Mouse (Mus musculus) cerebellum, postnatal 25 days (tissue): Measurements from ENCODE around the gene AI182371.

Experiments
- DNase-seq, 2 experiments: peaks; one replicate each; pipeline ENCODE4 v3.0.0; 2021; ENCODE audit warnings: mixed read lengths in 2 of 2

The AI182371 gene

DNA sequence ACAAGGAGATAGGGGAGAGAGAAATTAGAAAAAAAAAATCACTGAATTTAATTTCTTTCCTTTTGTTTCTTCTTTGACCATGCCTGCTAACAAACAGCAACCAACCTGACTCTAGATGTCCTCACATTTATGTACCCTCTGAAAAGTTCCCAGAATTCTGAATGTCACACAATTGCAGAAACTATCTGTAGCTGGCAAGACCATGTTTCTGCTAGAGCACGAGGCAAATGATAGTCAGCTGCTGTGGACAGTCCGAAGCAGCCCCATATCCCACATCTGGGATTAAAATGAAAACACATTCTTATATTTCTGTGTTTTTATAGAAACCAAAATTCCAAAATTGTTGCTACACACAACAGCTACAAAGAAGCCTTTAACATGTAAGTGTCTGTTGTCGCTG is at the start of gene AI182371:
Gene AI182371, minus strand, starts transcription at position 101 of the 400 bp plus-strand sequence.
- DNase-seq, result no peak

GRCm38 (mm10) chr2:35148806-35149205 is 47.5 kb upstream of the AI182371 start:
- DNase-seq, result no peak

- no peak for DNase-seq
Observed at GRCm38 (mm10) chr2:35141673-35142072, 40.3 kb upstream of the AI182371 start.

- no peak for DNase-seq
Observed at GRCm38 (mm10) chr2:35138576-35138975, 37.2 kb upstream of the AI182371 start.

DNA sequence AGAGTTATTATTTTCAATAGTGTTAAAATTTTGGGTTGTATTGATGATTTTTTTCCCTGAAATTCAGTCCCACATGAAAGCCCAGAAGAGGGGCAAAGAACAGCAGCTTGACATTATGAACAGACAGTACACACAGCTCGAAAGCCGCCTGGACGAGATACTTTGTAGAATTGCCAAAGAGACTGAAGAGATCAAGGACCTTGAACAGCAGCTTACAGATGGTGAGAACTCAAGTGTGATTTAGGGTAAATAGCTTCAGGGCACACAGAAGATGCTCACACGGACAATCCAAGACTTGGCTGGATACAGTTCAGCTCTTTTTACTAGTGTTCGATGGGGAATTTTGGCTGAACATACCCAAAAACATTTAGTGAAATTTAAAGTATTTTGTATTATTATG is 32.5 kb upstream of the AI182371 start:
- DNase-seq, result no peak

GRCm38 (mm10) chr2:35132662-35133055 is 31.3 kb upstream of the AI182371 start:
- no peak for DNase-seq

GRCm38 (mm10) chr2:35131991-35132661 is 30.8 kb upstream of the AI182371 start:
- peak; percentile 92 for DNase-seq

DNA sequence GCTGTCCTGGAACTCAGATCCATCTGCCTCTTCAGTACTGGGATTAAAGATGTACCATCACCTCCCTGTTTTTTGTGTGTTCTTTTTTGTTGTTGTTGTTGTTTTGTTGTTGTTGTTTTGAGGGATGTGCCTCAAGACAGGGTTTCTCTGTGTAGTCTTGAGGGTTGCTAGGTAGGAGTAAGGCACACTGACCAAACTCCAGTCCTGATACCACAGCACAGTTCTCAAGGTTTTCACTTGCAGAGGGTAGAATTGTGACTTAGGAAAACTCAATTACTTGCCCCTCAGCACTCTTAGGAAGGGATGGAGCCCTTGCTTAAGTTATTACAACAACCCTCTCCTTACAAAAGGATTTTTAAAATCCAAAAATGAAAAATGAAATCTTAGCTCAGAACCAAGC is 30.1 kb upstream of the AI182371 start:
- no peak for DNase-seq

DNA sequence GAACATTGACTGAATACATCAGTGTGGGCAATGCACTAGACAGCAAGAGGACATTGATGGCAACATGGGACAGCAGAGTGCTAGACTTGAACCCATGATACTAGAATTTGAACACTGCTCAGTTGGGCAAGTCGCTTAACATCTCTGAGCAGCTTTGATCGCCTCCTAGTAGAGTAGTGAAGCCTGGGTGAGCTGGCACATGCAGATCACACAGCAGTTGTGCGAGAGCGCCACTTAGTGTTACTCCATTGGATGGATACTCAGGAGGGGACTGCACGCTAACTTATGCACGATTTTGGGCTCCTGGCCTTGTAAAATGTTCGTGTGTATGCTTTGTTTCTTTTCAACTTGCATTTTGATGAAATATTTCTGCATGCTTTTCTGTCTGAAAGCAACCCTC is 23.4 kb upstream of the AI182371 start:
- DNase-seq, result peak in 1 of 2 experiments; percentile 9

- DNase-seq, result no peak
Observed at GRCm38 (mm10) chr2:35110521-35110920, 9.2 kb upstream of the AI182371 start.

DNA sequence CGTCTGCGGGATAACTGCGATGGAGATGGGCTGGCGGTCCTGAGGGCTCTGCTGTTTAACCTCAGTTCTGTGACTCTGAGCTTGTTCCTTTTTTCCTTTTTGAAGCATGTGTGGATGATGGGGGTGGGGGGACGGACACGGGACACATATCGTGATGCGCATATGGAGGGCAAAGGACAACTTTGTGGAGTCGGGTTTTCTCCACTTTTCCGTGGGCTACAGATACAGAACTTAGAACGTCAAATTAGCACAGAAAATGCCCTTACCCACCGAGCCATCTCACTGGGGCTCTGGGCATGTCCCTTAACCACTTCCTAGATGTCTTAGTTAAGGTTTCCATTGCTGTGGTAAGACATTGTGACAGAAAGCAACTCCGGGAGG is 8.6 kb upstream of the AI182371 start:
- no peak for DNase-seq

- DNase-seq, result peak; percentile 96 to 98
Observed at GRCm38 (mm10) chr2:35109141-35109923, 8.0 kb upstream of the AI182371 start, which contains the start of gene Cntrl. TSS of gene Cntrl (plus strand) at chr2:35109492.

DNA sequence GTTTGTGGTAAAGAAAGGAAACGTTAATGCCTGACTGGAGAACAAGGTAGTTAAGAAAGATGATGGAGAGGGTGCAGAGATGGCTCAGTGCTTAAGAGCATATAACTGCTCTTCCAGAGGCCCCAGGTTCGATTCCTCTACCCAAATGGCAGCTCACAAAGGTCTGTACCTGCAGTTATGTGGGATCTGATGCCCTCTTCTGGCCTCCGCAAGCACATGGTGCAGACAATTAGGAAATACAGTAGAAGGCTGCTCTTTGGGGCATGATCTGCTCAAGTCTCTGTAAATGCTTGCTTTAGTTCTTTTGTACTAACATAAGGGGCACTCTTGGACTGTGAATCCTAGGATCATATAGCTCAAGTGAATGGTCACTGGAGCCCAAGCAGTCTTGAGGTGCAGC is 7.4 kb upstream of the AI182371 start:
- DNase-seq, result peak in 1 of 2 experiments; percentile 59

DNA sequence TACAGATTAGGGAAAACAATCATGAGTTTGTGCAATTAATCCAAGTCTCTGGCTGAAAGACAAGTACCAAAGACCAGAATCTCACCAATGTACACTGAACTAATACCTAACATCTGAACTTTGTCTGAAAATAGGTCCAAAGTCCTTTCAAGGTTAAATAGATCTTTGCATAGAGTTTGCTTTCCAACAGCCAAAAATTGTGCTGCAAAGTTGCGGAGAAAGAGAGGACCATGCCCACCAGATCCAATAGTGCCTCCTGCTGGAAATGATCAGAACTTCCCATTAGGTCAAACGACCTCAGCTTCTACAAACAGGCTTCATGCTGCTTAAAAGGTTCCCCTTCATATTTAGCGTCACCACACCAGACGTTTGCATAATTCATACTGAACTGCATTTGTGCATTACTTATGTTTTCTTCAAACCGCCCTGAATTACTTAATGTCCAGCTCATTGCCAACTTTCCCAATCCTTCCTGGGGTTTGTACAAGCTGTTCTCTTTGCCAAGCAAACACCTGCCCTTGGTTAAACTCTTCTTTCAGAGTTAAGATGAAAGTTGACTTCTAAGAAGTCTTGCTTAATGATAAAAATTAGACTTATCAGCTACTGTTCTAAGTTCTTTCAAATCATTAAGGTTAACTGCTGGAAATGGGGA is 6.8 kb upstream of the AI182371 start:
- no peak for DNase-seq

DNA sequence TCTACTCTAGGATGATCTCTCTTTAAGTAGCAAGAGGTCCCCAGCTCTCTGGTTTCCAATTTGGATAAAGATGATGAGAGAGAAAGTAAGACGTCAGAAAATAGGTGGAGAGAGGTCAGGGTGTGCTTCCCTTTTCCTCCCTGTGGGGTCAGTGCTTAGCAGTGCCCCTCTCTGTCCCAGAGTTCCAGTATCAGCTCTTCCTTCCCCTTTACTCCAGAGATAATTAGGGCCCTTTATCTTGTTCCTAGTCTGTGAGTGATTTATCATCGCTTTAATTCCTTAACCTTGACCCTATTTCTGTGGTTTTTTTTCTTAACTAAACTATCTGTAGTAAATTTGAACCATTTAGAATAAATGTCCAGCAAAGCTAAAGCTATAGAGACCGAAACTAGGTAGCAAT is 3.5 kb upstream of the AI182371 start:
- no peak for DNase-seq

DNA sequence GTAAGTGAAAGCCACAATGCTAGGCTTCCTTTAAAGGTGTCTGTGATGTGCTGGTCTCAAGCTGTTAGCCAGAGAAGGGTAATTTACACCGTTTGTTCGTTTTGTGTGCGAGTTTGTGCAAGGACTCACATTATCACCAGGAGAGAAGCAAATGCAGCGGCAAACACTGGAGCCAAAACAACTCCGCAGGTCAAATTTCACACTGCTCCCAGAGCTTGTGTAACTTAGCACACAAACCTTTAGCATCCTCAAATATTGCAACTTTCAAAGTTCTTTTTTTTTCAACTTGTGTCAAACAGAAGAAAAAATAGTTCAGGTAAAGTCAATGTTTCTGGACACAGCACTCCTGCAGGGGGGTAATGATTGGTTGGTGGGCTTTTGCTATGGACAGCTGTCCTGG is 2.2 kb upstream of the AI182371 start:
- DNase-seq, result no peak

DNA sequence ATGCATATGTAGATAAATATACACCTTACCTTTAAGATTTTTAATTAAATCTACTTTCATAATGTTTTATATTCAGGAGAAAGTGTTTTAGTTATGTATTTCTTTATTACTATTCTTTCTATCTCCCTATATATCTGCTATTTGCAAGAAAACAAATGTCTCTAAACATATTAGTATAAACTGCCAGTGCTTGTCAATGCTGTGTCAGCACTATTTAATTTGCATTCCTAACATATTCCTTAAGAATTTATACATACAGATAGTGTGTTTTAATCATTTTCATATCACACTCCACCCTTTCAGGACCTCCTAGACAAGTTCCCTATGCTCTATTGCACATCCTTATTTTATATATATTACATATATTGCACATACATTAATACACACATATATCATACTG is 1.4 kb upstream of the AI182371 start:
- DNase-seq, result no peak

DNA sequence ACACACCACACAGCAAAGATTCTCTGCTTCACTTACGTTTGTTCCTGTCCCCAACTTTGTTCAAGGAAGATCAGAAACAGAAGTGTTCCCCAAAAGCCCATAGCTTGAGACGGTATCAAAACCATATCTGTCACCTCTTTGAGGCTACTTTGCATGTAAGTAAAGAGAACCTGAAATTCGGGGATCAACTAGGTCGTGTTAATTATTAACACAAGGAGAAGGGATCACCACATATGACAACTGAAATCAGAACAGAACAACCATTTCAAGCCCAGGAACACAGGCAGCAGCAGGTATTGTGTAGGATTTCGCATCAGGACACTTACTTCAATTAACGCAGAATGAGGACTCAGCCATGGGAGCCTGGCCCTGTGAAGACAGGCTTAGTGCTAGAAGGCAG is 814 bp downstream of the AI182371 start:
- DNase-seq, result no peak

DNA sequence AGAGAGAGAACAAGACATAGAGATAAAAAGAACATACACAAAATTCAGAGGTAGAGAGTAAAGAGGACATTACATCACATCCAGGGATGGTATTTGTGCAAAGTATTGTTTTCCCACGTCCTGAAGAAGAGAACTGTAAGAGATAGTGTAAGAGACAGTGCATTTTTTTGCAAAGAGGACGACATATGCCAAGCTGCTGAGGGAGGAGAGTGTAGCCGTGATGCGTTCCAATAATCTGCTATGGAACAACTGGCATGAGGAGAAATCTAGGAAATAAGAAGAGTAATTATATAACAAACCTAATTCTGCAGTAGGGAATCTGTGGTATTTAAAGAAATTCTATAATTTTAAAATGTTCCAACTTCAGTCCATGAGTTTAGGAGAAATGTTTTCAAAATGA is 13.9 kb downstream of the AI182371 start:
- DNase-seq, result no peak

DNA sequence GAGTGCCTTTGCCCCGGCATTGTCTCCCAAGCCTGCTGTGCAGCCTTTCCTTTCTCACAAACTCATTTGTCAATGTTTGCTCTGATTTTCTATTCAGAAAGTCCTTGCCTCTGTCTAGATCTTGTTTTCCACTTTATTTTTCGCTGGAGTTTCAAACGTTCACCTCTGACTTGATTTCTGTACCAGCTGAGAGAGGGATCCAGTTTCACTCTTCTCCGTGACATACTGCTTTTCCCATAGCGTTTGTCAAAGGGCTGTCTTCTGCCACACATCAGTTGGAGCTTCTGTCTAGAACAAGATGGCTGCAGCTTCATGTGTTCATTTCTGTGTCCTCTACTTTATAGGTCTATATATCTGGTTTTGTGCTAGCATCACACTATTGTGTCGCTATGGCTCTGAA is 22.2 kb downstream of the AI182371 start:
- no peak for DNase-seq

DNA sequence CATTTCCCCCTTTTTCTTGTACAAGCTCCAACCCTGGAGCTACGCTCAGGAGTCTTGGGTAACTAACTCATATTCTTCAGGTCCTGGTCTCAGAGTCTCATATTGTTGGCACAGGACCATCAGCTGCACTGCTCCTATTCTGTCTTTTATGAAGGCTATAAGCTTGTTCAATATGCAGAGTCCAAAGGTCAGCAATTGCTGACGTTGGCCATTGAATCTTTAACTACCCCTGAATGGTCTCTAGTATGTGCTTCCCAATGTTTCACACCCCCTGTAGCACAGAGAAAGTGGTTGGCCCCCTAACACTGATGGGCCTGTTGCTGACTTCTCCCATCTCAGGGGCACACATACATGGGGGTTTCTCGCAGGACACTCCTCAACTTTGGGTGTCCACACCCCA is 27.0 kb downstream of the AI182371 start:
- no peak for DNase-seq

- no peak for DNase-seq
Observed at GRCm38 (mm10) chr2:35072547-35072946, 28.8 kb downstream of the AI182371 start.

- DNase-seq, result no peak
Observed at GRCm38 (mm10) chr2:35070275-35070674, 31.1 kb downstream of the AI182371 start.

GRCm38 (mm10) chr2:35069124-35069523 is 32.2 kb downstream of the AI182371 start:
- DNase-seq, result no peak
